Comparison of ENCODE assay signal across 21 mouse cellular contexts in genomic region chr5:87175780-87176179, GRCm38 (mm10). TPM values are rescaled to one million over a fixed set of nuclear protein-coding genes. Genes with fewer than 3 reads are reported as not detected.
"Had no signal": no experiment of that assay in that cellular context is flagged by ENCODE, and none has a peak within 500 bp of the region (broad histone marks: within the 10 kb centered on the region; RNA-seq: fewer than 3 reads in every experiment).

No protein-coding gene starts in this region.

RNA-seq across cellular contexts. Expression of gene Ugt2b5, which starts 35.7 kb away (rescaled TPM):
- polyA plus RNA-seq: limb, embryonic 10.5 days; limb, embryonic 11.5 days; limb, embryonic 12.5 days; limb, embryonic 13.5 days; limb, embryonic 14.5 days; limb, embryonic 15.5 days; lung, embryonic 14.5 days; lung, embryonic 15.5 days; lung, embryonic 16.5 days; lung, postnatal 0 days; macrophage; midbrain, embryonic 10.5 days; midbrain, embryonic 11.5 days; midbrain, embryonic 12.5 days; midbrain, embryonic 13.5 days; midbrain, embryonic 14.5 days; midbrain, embryonic 16.5 days; midbrain, postnatal 0 days; myocyte; neural tube, embryonic 11.5 days; neural tube, embryonic 12.5 days had no signal
